Mouse (Mus musculus) adrenal gland, postnatal 14 days (tissue): ENCODE data around the gene Rnf207. TPM values are rescaled to one million over a fixed set of nuclear protein-coding genes. Genes with fewer than 3 reads are reported as not detected.
A peak's percentile ranks its signal among the peaks of the same experiment; 100 is the strongest.

Source experiments
- DNase-seq: peaks from one replicate; pipeline ENCODE4 v3.0.0; 2021; ENCODE audit warnings: mixed read lengths
- long read RNA-seq, 2 experiments: library from polyadenylated mRNA; stranded (forward); transcript quantifications; one replicate each; pipeline ENCODE4 v2.0.0; 2021
- total RNA-seq: library from RNA; stranded (reverse); gene quantifications from 2 replicates; pipeline ENCODE4 v1.2.3, GENCODE M21; 2021

The Rnf207 gene
- total RNA-seq = 0.26 TPM in 1 of 2 replicates, not detected in the other
- long read RNA-seq, experiment 1, partial matches to known transcripts = 0 of 1 reads
- long read RNA-seq, experiment 1, other reads (novel, unspliced or antisense) = 1 of 1 reads
- long read RNA-seq, experiment 2 = 0 reads

DNA sequence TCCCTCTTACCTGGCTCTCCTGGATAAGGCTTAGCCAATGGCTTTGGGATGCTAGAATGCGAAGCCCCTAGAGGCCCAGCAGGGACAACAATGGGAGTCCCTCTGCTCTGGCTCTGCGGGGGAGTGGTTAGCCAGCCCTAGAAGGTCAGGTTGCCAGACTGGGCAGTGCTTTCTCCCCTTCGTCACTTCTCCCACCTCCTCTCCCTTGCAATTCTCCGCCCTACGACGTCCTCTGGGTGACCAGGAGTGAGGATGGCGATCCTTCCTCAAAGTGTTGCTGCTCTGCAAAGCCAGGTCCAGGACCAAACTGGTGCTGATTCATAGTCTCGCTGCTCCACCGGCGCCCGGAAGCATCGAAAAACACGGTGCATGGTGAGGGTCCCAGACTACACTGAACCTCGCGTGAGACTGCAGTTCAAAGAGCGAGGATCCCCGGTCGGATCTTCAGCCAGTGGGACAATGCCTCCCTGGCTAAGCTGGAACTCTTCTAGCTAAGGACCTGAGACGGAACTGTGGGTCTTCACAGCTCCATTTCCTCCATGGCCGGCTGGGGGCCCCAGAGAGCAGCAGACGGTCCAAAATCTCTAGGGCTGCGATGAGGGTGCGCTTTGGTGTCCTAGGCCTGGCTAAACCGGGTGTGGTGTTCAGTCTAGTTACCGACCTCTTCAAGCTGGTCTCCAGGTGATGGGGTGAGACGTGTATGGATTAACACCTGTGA is at the start of gene Rnf207:
Gene Rnf207 (minus strand): TSS at position 477 of the 718 bp plus-strand sequence.
- peak; percentile 81 for DNase-seq

DNA sequence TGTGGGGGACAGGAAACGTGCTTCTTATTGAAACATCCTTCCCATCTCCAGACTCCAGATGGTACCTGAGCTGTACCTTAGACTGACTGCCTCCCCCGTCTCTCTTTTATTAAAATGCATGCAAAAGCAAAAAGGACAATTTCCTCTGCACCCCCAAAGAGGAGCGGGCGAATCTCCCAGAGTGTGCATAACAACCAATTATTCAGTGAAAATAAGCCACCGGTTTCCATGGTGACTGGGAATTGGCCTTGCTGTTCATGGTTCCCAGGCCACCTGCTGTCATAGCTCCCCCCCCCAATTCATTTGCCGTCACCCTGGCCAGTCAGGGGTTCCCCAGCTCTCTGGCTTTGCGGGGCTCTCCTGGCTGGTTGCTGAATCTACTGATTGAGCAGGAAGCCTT is 46.4 kb upstream of the Rnf207 start:
- no peak for DNase-seq

DNA sequence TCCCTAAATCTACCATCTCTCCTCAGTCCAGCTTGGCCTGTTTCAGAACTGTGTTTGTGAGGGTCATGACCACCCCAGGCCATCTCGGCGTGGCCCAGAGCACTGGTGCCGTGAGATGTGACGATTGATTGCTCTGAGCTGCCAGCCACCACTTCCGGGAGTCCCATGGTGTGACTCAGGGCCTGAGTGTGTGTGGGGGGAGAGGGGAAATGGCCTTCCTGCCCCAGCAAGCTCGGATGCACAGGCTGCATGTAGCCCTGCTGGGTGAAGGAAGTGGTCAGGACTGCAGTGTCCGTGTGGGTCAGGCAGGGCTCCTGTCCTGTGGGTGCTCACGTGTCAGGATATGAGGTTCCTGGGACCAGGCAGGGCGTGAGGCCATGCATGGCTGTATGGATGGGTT is 43.4 kb upstream of the Rnf207 start:
- DNase-seq = no peak

DNA sequence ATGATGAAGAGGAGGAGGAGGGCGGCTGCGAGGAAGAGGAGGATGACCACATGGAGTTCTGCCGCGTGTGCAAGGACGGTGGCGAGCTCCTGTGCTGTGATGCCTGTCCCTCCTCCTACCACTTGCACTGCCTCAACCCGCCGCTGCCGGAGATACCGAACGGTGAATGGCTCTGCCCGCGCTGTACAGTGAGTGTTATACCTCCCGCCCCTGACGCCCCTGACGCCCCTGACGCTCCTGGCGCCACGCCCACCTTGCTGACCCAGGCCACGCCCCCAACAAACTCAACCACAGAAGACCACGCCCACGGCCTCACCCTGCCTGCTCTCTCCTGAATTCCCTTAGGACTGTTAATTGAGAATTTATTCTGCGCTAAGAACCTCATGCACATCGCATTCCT is 42.1 kb upstream of the Rnf207 start:
- peak; percentile 47 for DNase-seq

DNA sequence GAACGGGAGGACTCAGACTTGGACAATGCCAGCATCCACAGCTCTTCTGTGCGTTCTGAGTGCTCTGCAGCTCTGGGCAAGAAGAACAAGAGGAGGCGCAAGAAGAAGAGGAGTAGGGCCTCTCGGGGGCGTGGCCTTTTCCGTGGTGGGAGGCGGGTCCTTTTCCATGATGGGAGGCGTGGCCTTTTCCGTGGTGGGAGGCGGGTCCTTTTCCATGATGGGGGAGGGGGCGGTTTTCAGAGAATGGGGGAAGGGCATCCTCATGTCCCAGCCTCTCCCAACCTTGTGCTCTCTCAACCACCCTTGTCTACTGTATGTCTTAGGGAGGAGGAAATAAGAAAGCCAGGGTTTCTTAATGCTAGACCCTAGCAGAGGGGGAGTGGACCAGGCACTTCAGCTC is 40.9 kb upstream of the Rnf207 start:
- no peak for DNase-seq

DNA sequence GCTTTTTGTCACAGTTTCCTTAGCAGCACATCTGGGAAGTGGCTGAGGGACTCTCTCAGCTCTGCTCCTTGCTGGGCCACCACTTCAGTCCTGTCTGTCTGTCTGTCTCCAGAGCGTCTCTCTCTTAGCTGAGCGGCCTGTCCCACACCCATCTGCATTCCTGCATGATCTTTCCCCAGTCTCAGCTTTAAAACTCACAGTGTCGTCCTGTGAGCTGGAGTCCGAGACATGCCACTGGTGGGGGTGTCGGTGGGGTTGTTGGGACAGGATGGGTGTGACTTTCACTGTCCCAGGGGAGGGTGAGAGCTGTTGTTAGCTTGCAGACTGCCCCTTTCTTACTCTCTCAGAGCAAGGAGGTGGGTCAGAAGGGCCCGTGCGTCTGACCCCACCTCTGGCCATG is 36.9 kb upstream of the Rnf207 start:
- DNase-seq = no peak

DNA sequence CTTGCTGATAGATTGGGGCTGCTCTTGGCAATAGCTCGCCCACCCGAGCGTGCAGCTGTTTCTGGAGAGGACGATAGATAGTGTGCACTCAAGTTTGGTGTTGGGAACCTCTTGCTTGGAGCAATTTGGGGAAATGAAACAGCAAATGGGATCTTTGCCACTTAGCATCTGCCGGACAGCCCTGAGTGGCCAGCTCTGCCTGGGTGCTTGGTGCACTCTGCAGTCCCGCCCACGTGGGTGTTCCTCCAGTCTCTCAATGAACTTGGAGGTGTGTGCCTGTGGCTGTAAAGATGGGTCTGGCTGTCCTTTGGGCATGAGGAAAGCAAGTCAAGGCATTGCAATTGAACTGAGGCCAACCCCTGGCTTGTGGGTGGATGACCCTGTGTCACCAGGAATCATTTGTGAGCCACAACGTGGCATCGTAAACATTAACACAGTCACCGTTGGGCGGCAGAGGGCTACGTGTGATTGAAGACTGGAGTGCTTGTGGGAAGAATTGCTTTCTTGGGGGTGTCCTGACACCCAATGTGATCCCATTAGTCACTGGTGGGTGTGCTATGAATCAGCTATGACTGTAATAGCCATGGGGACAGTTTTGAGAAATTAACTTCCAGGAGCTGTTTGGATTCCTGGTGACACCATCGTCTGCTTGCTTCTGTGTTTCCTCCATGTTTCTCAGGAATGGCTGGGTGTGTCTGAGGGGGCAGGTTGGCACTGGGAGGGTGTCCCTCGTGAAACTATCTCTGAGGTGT is 35.3 kb upstream of the Rnf207 start:
- DNase-seq = no peak

DNA sequence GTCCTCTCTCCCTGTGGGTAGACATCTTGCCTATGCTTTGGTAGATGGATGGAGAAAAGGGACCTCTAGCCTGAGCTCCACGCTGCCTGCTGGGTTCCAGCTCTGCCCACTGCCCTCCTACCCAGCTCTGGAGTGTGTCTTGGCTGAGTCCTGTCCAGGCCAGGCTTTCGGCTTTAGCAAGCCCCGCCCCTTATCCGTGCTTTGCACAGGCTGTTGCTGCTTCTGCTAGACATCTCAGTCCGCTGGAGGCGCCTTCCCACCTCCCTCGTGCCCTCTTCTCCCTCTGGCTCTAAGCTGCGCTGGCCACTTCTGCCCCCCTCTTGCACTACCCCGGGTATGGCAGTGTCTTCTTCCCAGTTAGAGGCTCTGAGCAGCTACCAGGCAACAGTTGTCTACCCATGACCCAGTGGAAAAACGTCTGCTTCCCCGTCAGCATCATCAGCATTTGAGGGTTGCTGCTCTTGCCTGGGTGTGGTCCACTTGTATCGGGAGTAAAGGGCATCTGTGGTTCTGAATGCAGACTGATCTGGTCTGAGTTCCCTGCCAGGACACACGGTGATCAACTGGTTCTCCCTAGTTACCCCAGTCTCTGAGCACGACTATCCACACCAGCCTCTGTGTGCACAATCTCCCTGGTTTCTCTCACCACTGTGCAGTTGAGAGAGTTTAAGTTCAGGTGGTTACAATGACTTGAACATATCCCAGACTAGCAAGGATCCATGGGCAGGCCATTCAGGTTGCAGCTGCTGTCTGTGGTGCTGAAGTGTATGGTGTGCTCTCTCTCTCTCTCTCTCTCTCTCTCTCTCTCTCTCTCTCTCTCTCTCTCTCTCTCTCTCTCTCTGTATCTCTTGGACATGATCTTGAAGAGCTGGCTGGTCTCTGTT is 32.9 kb upstream of the Rnf207 start:
- peak; percentile 29 for DNase-seq

DNA sequence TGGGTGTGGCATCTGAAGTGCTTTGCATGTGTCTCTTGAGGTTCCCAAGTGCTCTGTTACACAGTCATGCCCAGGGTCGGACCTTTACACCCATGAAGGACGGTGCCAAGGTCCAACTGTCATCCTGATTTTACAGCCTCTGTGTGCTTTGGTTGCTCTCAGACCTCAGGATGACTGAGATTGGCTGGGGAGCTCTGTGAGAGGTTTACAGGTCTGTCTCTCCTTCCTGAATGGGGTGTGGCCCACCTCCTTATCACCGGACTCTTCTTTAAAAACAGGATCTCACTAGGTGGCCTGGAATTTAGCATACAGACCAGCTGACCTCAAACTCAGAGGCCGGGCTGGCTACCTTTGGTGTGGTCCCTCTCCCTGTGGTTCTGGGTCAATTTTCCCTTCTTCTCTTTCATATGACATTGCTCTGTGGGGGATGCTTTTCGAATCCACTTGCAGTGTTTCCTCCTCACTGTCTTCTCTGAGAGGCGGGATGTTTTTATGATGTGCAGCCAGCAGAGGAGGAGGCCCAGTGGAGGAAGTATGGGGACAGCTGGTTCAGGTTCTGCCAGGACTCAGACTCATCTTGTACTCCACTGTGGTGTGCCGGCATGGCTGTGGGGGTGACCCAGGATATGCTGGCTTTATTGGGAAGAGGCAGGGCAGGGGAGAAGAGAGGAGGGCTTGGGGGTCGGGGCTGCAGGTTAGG is 32.1 kb upstream of the Rnf207 start:
- no peak for DNase-seq

DNA sequence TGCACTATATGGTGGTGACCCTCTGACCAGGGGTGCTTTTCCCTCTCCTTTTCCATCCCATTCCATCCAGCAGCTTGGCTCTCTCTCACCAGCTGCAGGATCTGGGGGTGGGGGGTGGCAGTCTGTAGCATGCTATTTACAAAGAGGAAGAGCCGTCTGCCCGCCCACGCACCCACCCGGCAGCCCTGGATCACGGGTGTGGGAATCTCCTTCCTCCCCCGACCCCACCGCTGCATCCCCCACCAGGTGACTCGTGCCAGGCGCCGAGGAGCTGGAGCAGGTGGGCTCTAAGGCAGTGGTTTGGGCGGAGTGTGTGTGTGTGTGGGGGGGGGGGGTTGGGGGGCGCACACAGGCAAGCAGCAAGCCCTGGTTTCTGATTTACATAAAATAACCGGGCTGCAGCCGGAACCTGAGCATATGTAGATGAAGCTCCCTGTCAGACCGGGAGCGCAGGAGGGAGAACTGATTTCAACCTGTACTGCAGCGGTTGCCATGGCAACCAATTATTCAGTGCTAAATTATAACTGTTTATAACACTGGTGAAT is 31.1 kb upstream of the Rnf207 start:
- no peak for DNase-seq

DNA sequence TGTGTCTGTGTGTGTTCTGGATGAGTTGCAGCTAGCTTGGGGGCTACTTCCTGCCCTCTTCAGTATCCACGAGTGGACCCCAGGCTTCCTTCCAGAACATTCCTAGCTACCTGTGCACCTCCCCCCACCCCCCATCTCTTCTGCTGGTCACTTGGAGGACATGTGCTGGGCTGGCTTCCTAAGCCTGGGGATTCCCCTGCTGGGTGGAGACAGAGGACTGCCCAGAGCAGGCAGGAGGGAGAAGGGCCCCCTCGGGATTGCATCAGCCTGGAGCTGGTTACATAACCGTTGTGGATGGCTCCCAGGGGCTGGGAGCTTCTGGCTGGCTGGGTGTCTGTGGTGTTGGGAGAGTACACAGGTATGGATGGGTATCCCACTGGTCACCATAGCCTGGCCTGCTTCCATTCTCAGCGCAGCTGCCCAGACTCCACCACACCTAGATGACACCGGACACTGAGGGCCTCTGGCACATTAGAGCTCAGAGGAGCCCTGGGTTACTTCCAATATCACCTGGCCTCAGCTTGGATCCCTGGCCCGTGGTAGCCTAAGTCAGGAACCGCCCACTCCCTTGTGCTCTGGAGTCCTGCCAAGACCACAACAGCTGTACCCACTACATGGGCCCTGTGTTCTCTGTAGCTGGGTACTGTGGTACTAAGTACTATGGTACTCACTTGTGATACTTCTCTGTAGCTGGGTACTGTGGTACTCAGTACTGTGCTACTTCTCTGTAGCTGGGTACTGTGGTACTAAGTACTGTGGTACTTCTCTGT is 26.5 kb upstream of the Rnf207 start:
- peak; percentile 81 for DNase-seq

DNA sequence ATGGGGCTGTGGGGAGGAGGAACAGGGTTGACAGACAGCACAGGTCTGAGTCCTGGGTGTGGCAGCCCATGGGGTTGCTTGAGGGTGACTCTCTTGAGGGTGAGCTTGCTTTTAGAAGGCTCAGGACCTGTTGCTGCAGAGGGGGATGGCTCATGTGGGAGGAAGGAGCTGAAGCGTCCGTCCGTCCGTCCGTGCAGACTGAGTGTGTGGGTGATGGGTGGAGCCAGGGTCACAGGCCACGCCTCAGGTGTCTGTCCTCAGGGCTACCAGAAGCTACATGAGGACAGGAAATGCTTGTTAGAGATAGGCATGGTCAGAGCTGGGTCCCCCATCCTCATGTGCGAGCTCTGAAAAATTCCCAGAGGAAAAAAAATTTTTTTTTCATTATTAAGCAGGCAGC is 25.9 kb upstream of the Rnf207 start:
- no peak for DNase-seq

DNA sequence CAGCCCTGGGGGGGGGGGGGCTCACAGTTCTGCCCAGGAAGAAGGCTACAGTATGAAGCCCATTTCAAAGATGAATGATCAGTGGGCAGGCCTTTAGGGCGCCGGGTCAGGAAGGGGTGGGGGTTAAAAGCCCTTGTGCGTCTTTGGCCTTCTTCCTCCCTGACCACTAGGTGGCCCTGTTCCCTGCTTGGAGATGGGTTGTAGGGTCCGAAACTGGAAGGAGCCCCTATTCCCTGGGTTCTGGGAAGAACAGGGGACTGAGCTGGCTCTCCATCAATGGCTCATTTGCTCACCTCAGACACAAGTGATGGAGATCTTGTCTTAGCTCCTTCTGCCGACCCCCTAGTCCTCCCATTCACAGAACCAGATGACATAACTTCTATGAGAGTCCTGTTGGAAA is 24.5 kb upstream of the Rnf207 start:
- peak; percentile 52 for DNase-seq

DNA sequence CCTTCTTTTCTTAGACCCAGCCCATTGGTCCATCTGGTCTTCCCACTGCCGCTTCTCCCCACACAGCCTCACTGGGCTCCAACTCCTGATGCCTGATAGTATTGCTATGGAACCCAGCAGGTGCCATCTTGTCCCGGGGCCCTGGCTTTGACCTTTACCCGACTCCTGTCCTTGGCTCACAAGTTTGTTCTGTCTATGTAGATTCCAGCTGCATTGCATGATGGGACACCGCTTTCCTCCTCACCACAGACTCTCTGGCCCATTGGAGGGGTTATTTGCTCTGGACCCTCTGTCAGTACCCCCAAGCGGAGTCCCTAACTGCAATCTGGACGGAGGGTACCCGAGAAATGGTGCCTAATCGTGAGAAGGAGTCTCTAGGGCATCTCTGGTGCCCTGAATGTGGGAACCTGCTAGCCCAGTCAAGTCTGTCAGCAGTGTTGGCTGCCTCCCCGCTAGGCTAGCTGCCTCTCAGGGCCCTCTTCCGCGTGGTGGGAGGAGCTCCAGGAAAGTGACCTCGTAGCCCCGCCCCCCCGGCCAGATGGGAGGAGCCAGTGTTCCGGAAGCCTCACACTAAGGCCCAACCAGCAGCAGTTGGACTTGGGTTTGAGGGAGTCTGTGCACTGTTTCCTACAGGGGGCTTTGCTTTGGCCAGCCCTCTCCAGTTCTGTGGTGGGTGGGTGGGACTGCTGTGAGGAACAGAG is 21.9 kb upstream of the Rnf207 start:
- DNase-seq = peak; percentile 69

DNA sequence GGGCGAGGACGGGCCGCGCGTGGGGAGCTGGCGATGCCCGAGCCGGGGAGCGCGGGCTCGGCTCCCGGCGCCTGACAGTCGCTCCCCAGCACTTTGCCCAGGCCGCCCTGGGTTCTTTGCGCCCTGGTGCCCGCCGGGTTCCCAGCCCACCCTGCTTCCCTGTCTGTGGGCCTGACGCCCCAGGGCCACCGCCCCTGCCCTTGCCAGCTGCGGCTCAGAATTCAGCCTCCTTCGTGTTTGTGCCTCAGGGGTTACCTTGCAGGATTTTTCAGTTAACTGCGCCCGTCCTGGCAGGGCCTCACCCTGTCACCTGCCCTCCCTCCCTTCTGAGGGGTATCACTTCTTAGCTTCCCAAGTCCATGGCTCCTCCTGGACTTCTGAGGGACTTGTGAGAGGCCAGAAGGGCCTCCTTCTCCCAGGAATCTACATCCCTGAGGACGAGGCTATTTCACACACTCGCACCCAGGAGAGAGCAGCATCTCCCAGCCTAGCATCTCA is 20.5 kb upstream of the Rnf207 start:
- no peak for DNase-seq

DNA sequence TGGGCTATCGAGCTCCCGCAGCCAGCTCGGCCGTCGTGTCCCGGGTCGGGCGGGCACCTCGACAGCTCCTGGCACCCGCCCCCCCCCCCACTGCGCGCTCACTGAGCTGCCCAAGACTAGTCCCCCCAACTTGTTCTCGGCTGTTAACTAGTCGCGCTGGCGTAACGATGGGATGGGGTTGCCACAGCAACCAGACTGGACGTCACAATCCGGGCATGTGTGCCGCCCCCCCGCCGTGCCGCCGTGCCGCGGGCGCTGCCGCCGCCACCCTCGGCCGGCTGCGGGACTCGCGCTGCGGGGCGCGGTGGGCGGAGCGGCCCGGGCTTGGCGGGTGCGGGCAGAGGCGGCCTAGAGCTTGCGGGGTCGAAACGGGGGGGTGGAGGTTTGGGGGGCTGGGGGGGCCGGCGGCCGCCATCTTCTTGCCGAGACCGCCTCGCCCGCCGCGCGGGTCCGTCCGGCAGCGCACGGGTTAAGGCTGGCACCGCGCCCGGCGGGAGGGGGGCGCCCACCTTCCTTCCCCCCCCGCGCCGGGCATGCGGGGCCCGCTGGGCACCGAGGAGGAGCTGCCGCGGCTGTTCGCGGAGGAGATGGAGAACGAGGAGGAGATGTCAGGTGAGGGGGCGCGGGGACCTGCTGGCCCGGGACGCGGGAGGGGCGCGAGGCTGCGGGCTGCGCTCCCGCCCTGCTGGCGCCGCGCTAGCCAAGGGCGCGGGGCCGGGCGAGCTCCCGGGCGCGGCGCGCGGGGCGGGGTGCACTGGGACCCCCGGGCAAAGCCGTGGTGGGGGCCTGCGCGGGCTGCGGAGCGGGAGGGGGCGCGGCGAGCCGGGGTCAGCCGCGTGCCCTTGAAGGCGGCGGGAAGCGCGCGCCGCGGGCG is 19.9 kb upstream of the Rnf207 start, which contains the start of gene Chd5:
Gene Chd5 (plus strand): TSS at position 233 of the 874 bp plus-strand sequence.
- DNase-seq = peak; percentile 39

DNA sequence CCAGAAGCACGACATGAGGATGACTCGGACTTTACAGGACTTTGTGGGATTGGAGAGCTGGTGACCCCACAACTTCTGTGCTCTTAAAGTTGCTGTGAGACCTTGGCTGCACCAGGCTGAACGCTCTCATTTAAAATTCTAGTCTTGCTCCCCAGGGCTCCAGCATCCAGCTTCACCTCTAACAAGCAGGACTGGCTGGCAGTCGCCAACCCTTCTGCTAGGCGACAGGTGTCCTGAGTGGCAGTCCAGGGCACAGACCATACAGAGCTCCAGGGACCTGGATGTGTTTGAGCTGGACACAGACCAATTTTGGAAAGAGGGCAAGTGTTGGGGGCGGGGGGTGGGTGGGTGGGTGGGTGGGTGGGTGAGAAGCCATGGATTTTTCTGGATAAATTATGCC is 19.0 kb upstream of the Rnf207 start:
- no peak for DNase-seq

DNA sequence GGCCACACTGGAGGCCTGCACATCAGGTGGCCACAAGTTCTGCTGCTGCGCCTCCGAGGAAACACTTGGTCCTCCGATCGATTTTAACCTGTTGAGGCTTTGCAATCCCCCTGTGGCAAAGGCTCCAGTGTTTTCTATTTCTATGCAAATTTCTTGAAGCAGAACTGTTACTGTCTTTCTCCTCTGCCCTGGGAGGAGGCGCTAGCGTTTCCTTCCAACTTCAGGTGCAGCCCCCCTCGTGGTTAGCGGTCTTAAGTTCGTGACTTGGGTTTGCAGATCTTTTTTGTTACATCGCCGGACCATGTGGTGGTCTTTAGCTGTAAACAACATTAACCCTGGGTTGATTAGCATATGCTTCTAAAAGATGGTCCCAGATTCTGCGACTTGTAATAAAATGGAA is 14.8 kb upstream of the Rnf207 start:
- DNase-seq = no peak

DNA sequence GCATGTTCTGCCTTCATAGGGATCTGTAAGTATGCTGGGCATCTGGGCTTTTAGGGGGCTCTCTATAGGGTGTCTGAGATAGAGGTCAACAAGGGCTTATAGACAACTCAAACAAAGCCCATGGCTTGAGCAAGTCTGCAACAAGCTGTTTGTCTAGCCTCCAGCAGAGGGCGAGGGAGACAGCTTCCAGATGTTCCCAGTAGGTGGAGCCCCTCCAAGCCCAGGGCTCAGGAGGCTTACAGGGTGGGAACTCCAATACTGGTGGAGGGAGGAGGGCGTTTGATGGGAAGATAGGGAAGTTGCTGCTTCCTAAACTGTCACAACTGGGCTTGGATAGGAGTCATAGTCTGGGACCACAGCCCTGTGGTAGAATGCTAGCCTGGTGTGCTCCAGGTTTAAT is 14.2 kb upstream of the Rnf207 start:
- peak; percentile 84 for DNase-seq
